In the genomic region with DNA sequence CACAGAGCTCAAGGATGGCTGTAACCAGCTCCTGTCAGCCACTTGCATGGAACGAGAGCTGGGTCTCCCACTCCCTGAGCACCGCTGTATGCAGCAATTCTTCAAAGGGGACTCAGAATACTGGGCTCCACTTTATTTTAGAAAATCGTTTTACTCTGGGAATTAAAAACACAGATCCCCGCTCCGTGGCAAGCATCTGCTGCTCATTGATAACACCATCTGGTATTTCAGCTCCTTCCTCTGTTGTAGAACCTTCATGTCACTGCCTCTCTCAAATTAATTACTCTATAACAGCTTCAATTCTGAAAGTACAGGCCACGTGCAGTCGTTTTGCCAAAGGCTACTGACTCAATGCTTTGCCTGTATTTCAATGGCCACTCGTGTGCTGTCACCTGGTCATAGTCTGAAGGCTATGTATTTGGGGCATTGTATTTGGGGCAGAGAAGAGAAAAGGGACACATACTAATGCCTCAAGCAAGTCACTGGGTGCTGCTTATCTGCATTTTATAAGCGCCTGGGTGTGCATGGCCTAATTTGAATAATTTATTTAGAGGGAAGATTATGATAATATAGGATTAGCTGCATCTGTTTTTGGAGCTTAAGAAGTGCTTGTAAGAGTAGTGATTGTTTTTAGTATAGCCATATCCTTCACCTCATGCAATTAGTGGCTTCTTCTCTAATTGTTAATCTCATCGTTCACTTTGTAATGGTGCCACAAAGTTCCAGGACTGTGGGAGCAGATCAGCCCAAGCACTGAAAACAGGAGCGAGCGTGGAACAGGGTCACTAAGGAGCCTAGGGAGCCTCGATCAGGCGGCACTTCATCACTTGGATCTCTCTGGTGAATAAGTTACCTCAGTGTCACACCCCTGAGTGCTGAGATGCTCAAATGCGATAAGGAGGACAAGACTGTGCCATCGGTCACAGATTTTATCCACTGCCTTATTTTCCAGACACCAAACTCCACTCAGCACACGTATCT, we compare ENCODE assay signal across 12 mouse cellular contexts.
DNase-seq lines count a peak whose midpoint lies in the region; ATAC-seq lines count a peak whose summit lies in the region.
"Had no signal": no experiment of that assay in that cellular context is flagged by ENCODE, and none has a peak within 500 bp of the region (broad histone marks: within the 10 kb centered on the region; RNA-seq: fewer than 3 reads in every experiment).

No protein-coding gene starts in this region.

- H3K4me3 ChIP-seq in neural tube, embryonic 11.5 days (ENCODE audit: low read depth, low read length), result no peak overlapping the region
- H3K4me3 ChIP-seq: liver, embryonic 12.5 days had no signal

- no peak overlapping the region for H3K4me2 ChIP-seq in neural tube, embryonic 11.5 days (ENCODE audit: low read depth)
- H3K4me2 ChIP-seq: liver, embryonic 12.5 days had no signal

- no peaks in the 10 kb centered on the region for H3K4me1 ChIP-seq in neural tube, embryonic 11.5 days (ENCODE audit: control insufficient read depth, insufficient read depth, low read length)
- H3K4me1 ChIP-seq: liver, embryonic 12.5 days had no signal

- peak; percentile 20 for DNase-seq in neural tube, embryonic 11.5 days (ENCODE audit: low spot score)
- DNase-seq in neural tube, embryonic 10.5 days (ENCODE audit: extremely low spot score, low spot score), result no peak
- peak; percentile 3 to 34 for DNase-seq in frontal cortex, adult 2 months (ENCODE audit: extremely low spot score in 1 of 2, low spot score in 1 of 2)
- DNase-seq in layer of hippocampus, postnatal 36 days, result peak; percentile 57 to 66
- DNase-seq in telencephalon, adult 2 months (ENCODE audit: low read depth, low spot score), result peak; percentile 40
- DNase-seq in cerebellum, adult 11-12 months, result no peak
- DNase-seq in lung, adult 18-20 months, result no peak
- DNase-seq: cerebellum, postnatal 14 days; spleen, adult 18-20 months; thymus, postnatal 25 days had no signal

- H3K9me3 ChIP-seq in neural tube, embryonic 11.5 days (ENCODE audit: control insufficient read depth, low read length), result no peaks in the 10 kb centered on the region
- H3K9me3 ChIP-seq: liver, embryonic 12.5 days had no signal

- no peak overlapping the region for H3K27ac ChIP-seq in neural tube, embryonic 11.5 days (ENCODE audit: low read depth, low read length)
- H3K27ac ChIP-seq: liver, embryonic 12.5 days had no signal

- H3K9ac ChIP-seq in neural tube, embryonic 11.5 days (ENCODE audit: low read length), result no peak overlapping the region
- H3K9ac ChIP-seq: liver, embryonic 12.5 days had no signal

- 64% methylated on average over 17 of the region's 17 CpGs for WGBS in neural tube, embryonic 11.5 days

- peak; percentile 59 for ATAC-seq in neural tube, embryonic 11.5 days (ENCODE audit: insufficient read depth, low FRiP score, low TSS enrichment)
- ATAC-seq: activated CD4-positive, CD25-positive, alpha-beta regulatory T cell, adult 4 months; liver, embryonic 12.5 days had no signal

- H3K36me3 ChIP-seq in neural tube, embryonic 11.5 days (ENCODE audit: control insufficient read depth, insufficient read depth, low read length), result no peaks in the 10 kb centered on the region
- H3K36me3 ChIP-seq: liver, embryonic 12.5 days had no signal

- no peaks in the 10 kb centered on the region for H3K27me3 ChIP-seq in neural tube, embryonic 11.5 days (ENCODE audit: control insufficient read depth, insufficient read depth, low read length)
- H3K27me3 ChIP-seq: liver, embryonic 12.5 days had no signal

Comparison
In these comparisons a context has a peak if more than half of its experiments do, and no peak if none do; other contexts are left out.
1. DNase-seq: peak in neural tube, embryonic 11.5 days (single experiment), frontal cortex, adult 2 months (2 of 2), layer of hippocampus, postnatal 36 days (2 of 2) and telencephalon, adult 2 months (single experiment); none in neural tube, embryonic 10.5 days (single experiment), cerebellum, adult 11-12 months (single experiment) and lung, adult 18-20 months (0 of 2).